Mouse (Mus musculus) embryonic fibroblast, embryonic 13.5 days (primary cell): ENCODE data around the gene F13a1.

Experiments
- CTCF ChIP-seq: IDR thresholded peaks from 2 replicates; pipeline ENCODE4 v1.5.1; 2011; ENCODE audit warnings: mild to moderate bottlenecking, control low read depth, low read length, moderate library complexity, borderline replicate concordance; ENCODE audit not compliant: insufficient read depth
- POLR2A ChIP-seq: IDR thresholded peaks from 2 replicates; pipeline ENCODE4 v1.6.1; 2011; ENCODE audit warnings: low read depth, mild to moderate bottlenecking, control low read depth, low read length, moderate library complexity

- TF ChIP-seq CTCF (no peak), POLR2A (no peak)
Measured at GRCm38 (mm10) chr13:37081506-37082241, 31.6 kb upstream of the F13a1 start.
